Mouse (Mus musculus) neutrophil, adult 59 days (primary cell): ENCODE measurements around the gene Gm29582. TPM values are rescaled to one million over a fixed set of nuclear protein-coding genes. Genes with fewer than 3 reads are reported as not detected.

ENCODE experiments used
- total RNA-seq, 2 experiments: library from RNA; stranded (reverse); gene quantifications; 1 replicate in 1 of 2; 2 replicates in 1 of 2; pipeline ENCODE4 v1.2.4; 2023

Gm29582 gene
- not detected for total RNA-seq

GRCm38 (mm10) chrY:30738461-30738860 is at the start of gene Gm29582:
Gene Gm29582, minus strand, starts transcription at chrY:30738561.

